Mouse (Mus musculus) lung, postnatal 36 days (tissue): ENCODE measurements at regions not wholly inside any gene's neighbourhood (a gene's known extent, or its start where the extent isn't known, plus 50 kb on each side); places are given as distances from the start of the nearest gene placed in this dataset.

Source experiments
- DNase-seq: peaks from one replicate; pipeline ENCODE4 v3.0.0; 2022; ENCODE audit warnings: mixed read lengths

DNA sequence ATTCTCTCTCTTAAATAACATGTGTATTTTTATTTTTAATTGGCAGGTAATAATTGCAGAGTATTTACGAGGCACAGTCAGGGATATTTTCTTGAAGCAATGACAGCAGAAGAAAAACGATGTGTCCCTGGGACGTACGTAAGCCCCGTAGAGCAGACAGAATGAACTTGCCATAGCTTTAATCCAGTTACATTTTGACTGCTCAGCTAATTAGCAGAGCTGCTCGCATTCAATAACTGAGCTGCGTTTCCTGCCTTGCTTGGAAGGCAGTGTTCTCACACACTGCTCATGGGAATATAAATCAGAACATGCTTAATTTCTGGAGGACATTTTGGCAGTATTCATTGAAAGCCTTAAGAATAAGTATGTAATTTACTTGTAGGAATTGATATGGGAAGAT, 78.6 kb upstream of the Auts2 start:
- no peak for DNase-seq

DNA sequence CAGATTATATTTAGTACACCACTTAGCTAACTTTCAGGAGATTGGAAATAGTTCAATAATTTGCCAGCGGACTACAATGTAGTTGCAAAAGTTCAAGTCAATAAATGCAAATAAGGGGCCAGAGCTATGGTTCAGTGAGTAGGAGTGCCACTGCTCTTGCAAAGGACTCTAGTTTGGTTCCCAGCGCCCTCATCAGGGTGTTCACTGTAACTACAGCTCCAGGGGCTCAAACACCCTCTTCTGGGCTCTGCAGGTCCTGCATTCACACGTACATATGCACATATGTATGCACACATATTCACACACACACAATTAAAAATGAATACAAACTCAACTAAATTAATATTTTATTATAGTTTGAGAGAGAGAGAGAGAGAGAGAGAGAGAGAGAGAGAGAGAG, 74.1 kb upstream of the Auts2 start:
- DNase-seq = no peak

DNA sequence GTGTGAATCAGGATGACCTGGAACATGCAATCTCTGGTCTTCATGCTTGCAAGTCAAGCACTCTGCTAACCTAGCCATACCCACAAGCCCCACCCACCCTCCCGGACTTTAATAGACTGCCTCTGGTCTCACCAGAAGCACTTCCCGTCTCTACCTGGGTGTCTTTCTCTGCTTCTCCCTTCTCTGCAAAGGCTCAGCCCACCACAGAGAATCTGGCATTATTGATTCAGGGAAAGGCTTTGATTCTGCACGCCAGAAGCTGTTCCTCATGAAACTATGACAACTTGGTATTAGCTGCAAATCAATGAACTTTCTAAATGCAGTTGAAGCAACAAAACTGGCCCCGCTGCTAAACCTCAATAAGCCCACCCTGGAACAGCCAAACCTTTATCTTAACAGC, 66.1 kb upstream of the Auts2 start:
- no peak for DNase-seq

GRCm38 (mm10) chr5:132606216-132606615, 63.1 kb upstream of the Auts2 start:
- no peak for DNase-seq

DNA sequence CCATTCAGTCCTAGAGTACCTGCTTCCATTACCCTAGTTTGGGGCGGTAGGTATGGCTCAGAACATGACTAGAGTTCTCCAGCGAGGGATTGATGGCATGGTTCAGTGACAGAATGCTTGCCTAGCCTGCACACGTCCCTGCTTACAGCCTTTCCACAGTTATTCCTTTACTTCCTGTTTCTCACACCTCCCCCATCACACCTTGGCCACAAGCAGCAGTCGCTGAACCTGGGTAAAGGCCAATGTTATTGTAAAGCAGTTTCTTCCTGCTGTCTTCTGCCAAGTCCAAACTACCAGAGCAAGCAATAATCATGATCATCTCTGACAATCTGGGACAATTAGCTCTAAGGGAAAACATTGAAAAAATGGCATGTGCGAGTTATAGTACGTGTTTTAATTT, 51.7 kb upstream of the Auts2 start:
- no peak for DNase-seq
